Mouse (Mus musculus) embryo, embryonic 10.5 days (tissue): ENCODE data around the gene Arhgap20.

ENCODE experiments used
- DNase-seq: peaks from one replicate; pipeline ENCODE4 v3.0.0-alpha.2; 2015; ENCODE audit warnings: low spot score

The Arhgap20 gene

DNA sequence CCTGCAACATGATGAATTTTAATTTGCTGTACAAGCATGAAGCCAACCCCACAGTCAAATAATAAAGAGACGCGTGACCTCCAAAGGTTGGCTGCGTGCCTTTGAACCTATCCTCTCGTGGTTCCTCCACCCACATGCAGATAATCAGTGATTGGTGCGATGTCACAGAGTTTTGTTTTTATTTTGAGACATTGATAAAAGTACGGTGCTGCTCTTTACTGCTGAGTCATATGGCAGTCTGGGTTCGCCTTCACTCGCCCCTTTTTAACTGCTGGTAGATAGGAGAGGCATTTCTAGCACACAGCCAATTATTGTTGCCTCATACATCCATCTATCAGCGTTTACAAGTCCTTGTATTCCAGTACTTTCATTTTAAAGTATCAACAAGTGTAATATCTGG lies 34.0 kb downstream of the Arhgap20 start:
- DNase-seq = no peak

DNA sequence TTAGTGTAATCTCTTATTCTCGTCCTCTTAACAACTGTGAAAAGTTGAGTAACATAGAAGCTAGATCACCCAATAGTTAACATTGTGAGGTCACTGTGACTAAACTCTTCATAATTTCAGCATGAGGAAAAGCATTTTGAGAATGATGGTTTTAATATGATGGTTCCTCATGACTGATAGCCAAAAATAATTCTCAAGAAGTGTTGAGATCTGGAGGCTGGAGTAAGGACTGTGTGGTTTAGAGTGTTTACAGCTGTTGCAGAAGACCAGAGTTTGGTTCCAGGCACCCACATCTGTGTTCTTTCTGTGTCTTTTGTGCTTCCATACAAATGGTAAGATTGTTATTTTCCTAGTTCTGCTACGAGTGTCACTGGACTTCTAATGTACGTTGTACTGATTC lies 42.1 kb downstream of the Arhgap20 start:
- no peak for DNase-seq

DNA sequence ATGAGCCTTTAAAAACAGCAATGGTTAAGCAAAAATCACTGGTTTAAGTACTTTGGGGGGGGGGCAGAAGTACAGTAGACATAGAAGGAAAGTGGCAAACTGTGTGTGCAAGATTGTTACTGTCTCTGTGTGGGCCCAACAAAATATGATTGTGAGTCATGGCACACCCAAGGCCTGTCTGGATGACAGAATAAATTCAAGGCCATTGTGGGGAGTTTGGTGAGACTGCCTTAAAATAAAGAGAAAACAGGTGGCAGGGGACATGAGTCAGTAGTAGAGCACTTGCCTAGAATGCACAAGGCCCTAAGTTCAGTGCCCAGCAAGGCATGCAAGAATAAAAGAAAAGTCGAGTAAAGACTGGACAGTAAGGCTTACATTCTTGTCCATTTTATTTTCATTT lies 47.8 kb downstream of the Arhgap20 start:
- no peak for DNase-seq

DNA sequence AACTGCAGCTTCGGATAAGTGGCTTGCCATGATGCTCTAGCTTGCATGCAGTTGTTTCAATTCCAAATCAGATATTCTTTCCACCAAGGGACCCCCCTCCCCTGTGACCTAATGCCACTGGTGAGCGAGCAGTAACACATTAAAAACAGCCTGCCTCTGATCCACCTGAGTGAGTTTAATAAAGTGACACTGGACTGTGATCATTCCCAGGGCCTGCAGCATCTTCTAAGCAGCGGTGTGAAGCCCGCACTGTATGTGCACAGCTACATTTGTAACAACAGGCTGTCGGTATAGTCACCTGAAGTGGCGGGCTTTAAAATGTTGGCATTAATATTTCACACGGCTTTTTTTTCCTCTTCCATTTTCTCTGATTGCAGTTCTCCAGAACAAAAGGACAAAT lies 59.4 kb downstream of the Arhgap20 start:
- no peak for DNase-seq

DNA sequence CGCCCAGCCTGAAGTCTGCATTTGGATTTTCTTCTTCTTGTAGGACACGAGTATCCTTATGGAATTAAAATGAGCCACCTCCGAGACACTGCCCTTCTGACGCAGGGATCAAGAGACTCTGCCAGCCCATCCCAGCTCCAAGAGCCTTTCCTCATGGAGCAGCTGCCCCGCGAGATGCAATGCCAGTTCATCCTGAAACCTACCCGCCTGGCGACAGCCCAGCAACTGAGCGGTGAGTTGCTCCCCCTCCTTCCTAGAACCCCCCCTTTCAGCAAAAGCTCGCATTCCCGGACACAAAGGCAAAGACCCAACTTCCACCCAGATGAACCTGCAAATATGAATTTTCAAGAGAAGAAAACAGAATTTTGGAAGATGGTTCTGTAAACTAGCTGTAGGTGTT lies 66.5 kb downstream of the Arhgap20 start:
- no peak for DNase-seq

DNA sequence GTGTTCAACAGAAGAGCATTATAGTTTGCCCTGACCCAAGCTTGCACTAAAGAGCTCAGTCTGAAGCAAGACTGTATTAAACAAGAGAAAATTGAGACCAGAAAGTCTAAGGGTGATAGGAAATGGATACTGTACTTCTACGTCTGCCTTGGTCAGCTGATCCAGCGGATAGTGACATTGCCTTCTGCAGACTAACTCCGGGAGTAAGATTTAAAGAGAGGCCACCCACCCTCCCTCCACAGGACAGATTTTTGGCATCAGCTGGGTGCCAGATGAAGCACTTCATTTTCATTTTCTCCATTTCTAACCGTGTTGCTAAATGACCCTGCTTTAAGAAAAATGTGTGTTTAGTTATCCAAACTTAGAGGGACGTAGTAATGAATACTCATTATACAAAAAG lies 67.2 kb downstream of the Arhgap20 start:
- no peak for DNase-seq

DNA sequence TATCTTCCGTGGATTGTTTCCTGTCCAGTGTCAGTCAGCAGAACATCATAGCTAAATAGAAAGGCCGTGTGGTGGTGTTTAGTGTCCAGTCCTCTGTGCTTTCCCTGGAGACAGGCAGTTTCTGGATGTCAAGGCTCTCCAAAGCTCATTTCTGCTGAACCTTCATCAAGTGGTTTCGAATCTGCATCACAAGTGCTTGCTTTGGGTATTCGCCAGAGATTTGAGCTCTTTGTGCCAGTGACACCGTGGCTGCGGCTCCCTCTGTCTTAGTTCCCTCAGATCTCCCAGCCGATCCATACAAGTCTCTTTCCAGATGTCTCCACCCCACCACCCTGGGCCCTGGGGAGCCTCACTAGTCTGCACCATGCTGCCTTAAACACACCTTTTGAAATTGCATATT lies 72.6 kb downstream of the Arhgap20 start:
- DNase-seq = no peak

DNA sequence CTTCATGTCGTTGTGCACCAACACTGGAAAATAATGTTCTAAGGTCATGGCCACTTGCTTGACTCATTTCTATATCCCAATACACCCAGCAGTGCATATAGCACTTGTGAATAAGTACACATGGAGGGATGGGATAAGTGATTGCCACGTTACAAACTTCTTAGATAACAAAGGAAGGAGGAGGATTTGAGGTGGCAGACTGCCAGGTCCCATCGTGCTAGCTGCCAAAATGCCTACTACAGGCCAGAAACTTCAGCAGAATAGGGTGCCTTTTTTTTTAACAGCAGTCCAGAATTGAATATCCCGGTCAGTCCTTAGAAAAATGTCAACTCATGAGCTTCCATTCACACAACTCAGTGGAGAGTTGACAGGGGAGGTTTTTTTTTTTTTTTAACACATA lies 78.1 kb downstream of the Arhgap20 start:
- no peak for DNase-seq

DNA sequence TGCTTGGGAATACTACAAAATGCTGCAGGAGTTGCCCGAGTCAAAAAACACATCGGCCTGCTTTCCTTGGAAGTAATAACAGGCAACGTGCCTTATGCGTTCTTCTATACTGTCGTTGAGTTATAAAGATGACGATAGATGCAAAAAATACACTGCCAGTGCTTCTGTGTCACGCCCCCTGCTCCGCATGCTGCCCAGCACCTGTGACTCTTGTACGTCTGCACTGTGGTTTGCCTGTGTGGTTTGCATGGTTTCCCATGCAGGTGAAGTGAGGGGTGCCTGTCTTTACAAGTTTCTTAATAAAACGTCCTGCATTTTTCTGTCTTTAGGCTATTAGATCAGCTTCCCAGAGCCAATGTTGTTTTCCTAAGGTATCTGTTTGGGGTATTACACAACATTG lies 80.7 kb downstream of the Arhgap20 start:
- no peak for DNase-seq

DNA sequence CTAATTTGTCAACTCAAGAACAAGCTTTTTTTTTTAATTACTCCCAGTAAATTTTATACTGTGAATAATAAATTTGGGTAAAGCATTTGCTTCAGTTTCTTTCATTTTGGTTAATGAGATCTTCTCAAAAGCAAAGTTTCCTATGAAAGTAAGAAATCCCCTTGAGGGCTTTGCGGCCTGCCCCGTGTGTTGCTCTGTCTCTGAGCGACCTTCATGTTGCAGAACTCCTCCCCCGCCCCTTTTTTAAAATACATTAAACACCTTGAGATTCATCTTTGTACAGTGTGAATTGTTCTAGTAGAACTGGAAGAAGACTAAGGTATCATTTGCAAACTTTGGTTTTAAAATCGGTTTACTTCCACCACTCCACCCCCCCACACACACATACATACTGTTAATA lies 88.6 kb downstream of the Arhgap20 start:
- no peak for DNase-seq

DNA sequence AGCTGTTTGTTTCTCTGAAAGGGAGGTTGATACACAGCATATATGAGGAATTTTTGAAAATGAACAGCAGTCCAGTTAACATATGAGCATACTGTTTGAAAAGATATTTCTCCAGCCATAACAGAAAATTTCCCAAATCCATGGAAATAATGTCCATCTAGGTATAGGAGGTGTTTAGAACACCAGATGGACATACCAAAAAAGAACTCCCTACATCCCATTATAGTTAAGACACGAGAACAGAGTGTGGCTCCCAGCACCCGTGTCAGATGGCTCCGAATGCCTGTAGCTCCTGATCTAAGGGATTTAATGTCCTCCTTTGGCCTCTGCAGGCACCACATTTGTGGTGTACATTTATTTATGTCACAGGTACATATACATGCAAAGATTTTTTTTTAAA lies 99.1 kb downstream of the Arhgap20 start:
- no peak for DNase-seq

DNA sequence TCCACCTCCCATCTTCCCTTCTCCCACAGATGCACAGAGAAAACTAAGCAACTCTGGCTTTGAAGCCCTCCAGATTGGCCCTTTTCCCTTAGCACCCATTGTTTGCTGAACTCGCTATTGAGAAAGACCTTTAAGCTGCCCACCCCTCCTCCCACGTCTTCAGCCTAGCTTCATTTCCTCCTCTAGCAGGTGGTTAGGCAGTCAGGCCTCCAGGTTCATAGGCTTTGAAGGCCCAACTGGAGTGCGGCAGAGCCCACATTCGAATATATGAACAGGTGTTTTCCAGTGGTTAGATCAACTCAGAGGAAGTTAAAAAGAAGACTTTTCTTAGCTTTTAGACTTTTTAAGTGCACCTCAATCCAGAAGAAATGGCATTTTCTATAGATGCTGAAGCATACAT lies 101.5 kb downstream of the Arhgap20 start:
- DNase-seq = no peak

DNA sequence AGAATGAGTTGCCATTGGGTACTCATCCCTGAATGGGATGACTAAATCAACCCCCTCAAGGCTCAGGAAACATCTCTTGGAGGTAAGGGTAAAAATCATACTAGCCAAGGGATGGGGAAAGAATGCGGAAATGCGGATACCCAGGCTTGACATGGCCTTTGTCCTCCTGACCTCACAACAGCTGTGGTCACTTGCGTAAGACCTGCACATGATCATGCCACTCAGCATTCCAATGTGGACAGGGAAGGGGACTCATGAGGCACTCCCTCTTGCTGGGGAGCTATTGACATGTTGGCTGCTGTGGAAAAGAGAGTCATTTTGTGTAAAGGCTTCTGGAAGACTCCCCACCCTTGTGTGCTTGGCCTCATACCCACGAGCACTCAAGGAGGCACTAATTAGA lies 103.9 kb downstream of the Arhgap20 start:
- no peak for DNase-seq

DNA sequence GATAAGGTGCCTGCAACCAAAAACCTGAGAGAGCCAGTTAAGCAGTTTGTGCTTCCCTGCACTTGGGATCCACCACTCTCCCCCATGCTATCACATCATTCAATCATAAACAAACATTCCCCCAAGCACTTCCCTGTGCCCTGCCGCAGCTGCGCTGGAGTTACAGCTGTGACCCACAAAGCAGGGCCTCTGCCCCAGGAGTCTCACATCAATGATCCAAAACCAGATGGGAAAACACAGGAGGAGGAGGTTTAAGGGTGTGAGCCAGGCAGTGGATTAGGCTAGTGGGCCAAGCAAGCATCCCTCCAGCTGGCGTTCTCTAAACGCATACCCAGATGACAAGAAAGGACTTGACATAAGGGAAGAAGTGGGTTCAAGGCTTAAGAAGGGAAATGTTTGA lies 109.2 kb downstream of the Arhgap20 start:
- peak; percentile 48 for DNase-seq

DNA sequence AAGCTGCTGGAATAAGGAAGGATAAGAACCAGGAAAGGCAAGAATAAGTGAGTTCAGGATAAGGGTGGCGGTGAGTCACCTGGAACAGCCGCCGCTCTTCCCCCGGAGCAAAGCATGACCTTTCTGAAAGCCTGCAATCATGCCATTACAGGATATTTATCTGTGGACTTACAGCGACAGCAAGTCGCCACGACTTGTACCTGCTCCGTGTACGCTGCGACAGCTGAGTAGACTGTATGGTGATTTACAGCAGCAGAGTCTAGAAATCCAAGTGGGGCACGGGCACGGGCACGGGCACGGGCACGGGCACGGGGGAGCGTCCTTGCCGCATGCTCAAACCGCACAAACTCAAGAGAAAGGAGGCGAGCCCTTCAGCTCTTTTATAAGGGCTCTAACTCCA lies 110.4 kb downstream of the Arhgap20 start:
- no peak for DNase-seq

DNA sequence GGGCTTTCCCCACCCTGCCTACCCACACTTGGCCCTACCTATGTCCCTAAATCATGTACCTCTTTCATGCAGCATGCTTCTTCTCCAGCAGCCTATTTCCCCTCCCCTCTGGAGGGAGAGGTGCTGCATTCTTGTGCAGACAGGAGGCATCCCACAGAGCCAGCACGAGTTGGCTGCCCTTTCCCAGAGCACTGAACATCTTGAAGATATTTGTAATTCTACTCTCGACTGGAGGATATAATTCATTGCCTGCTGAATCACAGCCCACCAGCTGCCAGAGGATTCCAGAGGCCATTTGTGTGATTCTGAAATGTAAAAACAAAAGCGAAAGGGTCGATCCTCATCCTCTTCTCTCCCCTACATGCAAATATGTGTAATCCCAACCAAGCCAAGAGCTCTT lies 116.2 kb downstream of the Arhgap20 start:
- DNase-seq = peak; percentile 61

DNA sequence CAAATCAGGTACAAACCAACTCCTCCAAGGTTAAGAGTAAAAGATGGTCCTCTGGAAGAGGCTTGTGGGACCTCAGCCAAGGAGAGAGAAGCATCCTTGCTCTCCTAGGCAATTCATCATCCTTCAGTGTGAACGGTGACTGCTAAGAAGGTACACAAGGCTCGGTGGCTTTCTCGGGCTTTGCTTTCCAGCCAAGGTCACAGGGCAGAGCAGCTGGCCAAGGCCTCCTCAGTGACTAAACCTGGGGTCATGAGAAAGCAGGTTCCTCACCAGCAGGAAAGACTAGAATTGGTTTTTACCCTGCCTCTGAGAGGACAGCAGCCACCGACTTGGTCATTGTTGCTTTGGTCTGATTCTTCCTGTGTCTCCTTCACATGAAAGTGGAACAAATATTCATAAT lies 116.7 kb downstream of the Arhgap20 start:
- no peak for DNase-seq

DNA sequence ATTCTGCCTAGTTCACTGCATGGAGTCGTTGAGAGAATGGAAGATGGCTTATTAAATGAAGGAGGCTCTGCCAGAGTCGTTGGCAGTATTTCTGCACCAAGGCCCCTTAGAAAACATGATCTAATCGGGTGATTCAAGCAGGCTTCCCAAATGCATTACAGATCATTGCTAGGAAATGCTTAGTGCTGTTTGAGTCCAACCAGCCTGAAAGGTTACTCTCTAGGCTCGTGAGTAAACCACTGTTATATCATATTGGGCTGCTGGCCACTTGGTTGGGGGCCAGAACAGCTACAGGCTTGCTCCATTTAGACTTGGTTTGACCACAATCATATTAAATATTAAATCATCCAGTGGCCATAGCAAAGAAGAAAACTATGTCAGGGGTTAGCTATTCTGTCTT lies 118.2 kb downstream of the Arhgap20 start:
- no peak for DNase-seq

DNA sequence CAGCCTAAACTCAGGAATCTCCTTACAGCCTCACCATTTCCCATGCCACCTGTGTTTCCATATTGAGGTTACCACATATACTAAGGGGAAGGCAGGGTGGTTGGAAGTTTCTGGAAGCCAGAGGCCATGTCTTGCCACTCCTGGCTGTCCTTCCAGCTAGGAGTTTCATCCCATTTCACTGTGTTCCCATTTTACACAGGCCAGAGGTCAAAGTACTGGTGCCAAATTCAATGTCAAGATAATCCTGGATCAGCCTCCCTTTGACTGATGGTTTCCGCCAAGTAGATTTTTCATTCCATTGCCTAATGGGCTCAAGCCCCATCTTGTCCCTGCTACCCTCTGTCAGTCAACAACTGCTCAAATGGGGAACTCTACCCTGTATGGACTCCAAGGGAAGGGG lies 127.8 kb downstream of the Arhgap20 start:
- no peak for DNase-seq
